Mouse (Mus musculus) brain, adult 2 months (tissue): Measurements from ENCODE around the gene Traf3ip2.

Experiments used
- DNase-seq: peaks from one replicate; pipeline ENCODE4 v3.0.0; 2011; ENCODE audit warnings: low read depth, low spot score

Traf3ip2 gene

GRCm38 (mm10) chr10:39678199-39678791 lies 65.6 kb downstream of the Traf3ip2 start:
- DNase-seq, result no peak

GRCm38 (mm10) chr10:39681014-39681413 lies 68.3 kb downstream of the Traf3ip2 start:
- DNase-seq, result no peak

GRCm38 (mm10) chr10:39682556-39682955 lies 69.8 kb downstream of the Traf3ip2 start:
- no peak for DNase-seq

GRCm38 (mm10) chr10:39683481-39683880 lies 70.7 kb downstream of the Traf3ip2 start:
- no peak for DNase-seq

- peak; percentile 45 for DNase-seq
Observed at GRCm38 (mm10) chr10:39686811-39687210, 74.1 kb downstream of the Traf3ip2 start.

- peak; percentile 45 for DNase-seq
Observed at GRCm38 (mm10) chr10:39687851-39688250, 75.1 kb downstream of the Traf3ip2 start.

- DNase-seq, result peak; percentile 11
Observed at GRCm38 (mm10) chr10:39691351-39692064, 78.8 kb downstream of the Traf3ip2 start.

- no peak for DNase-seq
Observed at GRCm38 (mm10) chr10:39692152-39692551, 79.4 kb downstream of the Traf3ip2 start.
